Mouse (Mus musculus) heart, postnatal 0 days (tissue): ENCODE results near the gene Ankrd39.
A peak's percentile ranks its signal among the peaks of the same experiment; 100 is the strongest.

Source experiments
- CTCF ChIP-seq: IDR thresholded peaks from 2 replicates; pipeline ENCODE4 v1.5.1; 2016; ENCODE audit warnings: antibody characterized with exemption, control low read depth, low read depth
- EP300 ChIP-seq: IDR thresholded peaks from 2 replicates; pipeline ENCODE4 v1.6.1; 2016; ENCODE audit warnings: antibody characterized with exemption, low read depth

DNA sequence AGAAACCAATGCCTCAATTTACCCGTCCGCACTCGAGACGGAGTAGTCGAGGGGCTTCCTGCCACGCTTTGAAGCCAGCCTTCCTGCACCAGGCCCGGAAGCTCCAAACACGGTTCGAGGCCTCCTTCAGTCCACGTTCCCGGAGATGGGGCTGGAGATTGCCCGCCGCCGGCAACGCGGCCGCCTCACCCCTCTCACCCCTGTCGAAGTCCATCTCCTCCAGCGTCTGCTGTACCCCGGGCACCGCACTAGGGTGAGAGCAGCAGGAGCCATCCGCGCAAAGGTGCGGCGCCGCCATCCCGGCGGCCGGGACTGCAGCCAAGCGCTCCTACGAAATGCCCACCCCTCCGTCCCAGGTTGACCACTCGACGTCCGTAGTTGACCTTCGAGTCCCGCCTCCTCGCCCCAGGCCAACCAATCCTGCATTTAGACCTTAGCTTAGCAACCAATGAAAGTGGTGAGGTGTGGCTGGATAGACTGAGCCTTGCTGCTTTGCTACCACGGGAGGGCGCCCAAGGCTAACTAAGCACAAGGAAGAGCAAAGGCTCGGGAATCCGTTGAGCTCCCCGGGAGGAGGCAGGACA, at the start of gene Ankrd39:
- TF ChIP-seq CTCF (peak; percentile 100), EP300 (peak; percentile 79; the same call in 1 of the 2 replicates)
